Mouse (Mus musculus): Measurements from ENCODE around the gene Chil4. TPM values are rescaled to one million over a fixed set of nuclear protein-coding genes. Genes with fewer than 3 reads are reported as not detected.

Gene Chil4
- polyA plus RNA-seq, 1 experiment from 2014 or later, result not detected

- H3K27me3 ChIP-seq (ENCODE audit: control insufficient read depth, insufficient read depth, low read length), result no peaks in the 10 kb centered on the region
- H3K4me2 ChIP-seq (ENCODE audit: low read length), result no peak within 1 kb of the TSS
- ATAC-seq (ENCODE audit: insufficient number of reproducible peaks, insufficient read depth, low FRiP score, low read depth), result no peak
- H3K4me3 ChIP-seq (ENCODE audit: control insufficient read depth in 1 of 2, insufficient read depth in 1 of 2, low read depth in 1 of 2, low read length in 2 of 2), result no peak within 1 kb of the TSS
- H3K4me1 ChIP-seq (ENCODE audit: control insufficient read depth in 2 of 2, insufficient read depth in 2 of 2, low read length in 2 of 2), result no peaks in the 10 kb centered on the region
- no peaks in the 10 kb centered on the region for H3K36me3 ChIP-seq (ENCODE audit: control insufficient read depth, insufficient read depth, low read length)
- no peak within 1 kb of the TSS for H3K27ac ChIP-seq (replicated peaks in 1 of 2; ENCODE audit: control insufficient read depth in 1 of 2, insufficient read depth in 1 of 2, low read depth in 2 of 2, low read length in 2 of 2)
- 64% methylated on average over 3 of the region's 3 CpGs for WGBS
- no peak within 1 kb of the TSS for H3K9ac ChIP-seq (ENCODE audit: low read length)
- peaks cover 11% of the 10 kb centered on the region for H3K9me3 ChIP-seq (ENCODE audit: control insufficient read depth, low read length)
Measured at GRCm38 (mm10) chr3:106167464-106167863, 51.8 kb downstream of the Chil4 start, which contains the start of gene Chil3. Gene Chil3, minus strand, starts transcription at chr3:106167564.

- ATAC-seq (ENCODE audit: insufficient number of reproducible peaks, insufficient read depth, low FRiP score, low read depth), result no peak
- H3K4me2 ChIP-seq (ENCODE audit: low read length), result no peak overlapping the region
Measured at GRCm38 (mm10) chr3:106154413-106154812, 64.9 kb downstream of the Chil4 start.

More at GRCm38 (mm10) chr3:106154413-106154812, 64.9 kb downstream of the Chil4 start:
- Histone ChIP-seq H3K36me3 (ENCODE audit: control insufficient read depth, insufficient read depth, low read length) (no peaks in the 10 kb centered on the region), H3K27me3 (ENCODE audit: control insufficient read depth, insufficient read depth, low read length) (no peaks in the 10 kb centered on the region), H3K9me3 (ENCODE audit: control insufficient read depth, low read length) (peaks cover 15% of the 10 kb centered on the region), H3K9ac (ENCODE audit: low read length) (no peak overlapping the region), H3K27ac (replicated peaks in 1 of 2; ENCODE audit: control insufficient read depth in 1 of 2, insufficient read depth in 1 of 2, low read depth in 2 of 2, low read length in 2 of 2) (no peak overlapping the region), H3K4me3 (ENCODE audit: control insufficient read depth in 1 of 2, insufficient read depth in 1 of 2, low read depth in 1 of 2, low read length in 2 of 2) (no peak overlapping the region), H3K4me1 (ENCODE audit: control insufficient read depth in 2 of 2, insufficient read depth in 2 of 2, low read length in 2 of 2) (no peaks in the 10 kb centered on the region)
- WGBS, result 72% methylated on average over 2 of the region's 2 CpGs

Other genes starting within 250 kb of the Chil4 start
- 1.2 and 1.8 TPM in 2 replicates for gene Ovgp1, start 245.8 kb downstream of the Chil4 start, polyA plus RNA-seq (2014; fragmentation: Nextera tagmentation; extraction: Ambion mirVana)
- gene Pifo, start 204.9 kb downstream of the Chil4 start, polyA plus RNA-seq (2014; fragmentation: Nextera tagmentation; extraction: Ambion mirVana), result not detected in 2 replicates
- 0.34 TPM in 1 of 2 replicates, not detected in the other for gene Chil5, start 186.7 kb downstream of the Chil4 start, polyA plus RNA-seq (2014; fragmentation: Nextera tagmentation; extraction: Ambion mirVana)
- 0.12 and 0.19 TPM in 2 replicates for gene Chia1, start 106.3 kb downstream of the Chil4 start, polyA plus RNA-seq (2014; fragmentation: Nextera tagmentation; extraction: Ambion mirVana)
- gene Chil3, start 51.9 kb downstream of the Chil4 start, polyA plus RNA-seq (2014; fragmentation: Nextera tagmentation; extraction: Ambion mirVana), result not detected in 2 replicates
- not detected in 2 replicates for gene Chil6, start 186.7 kb upstream of the Chil4 start, polyA plus RNA-seq (2014; fragmentation: Nextera tagmentation; extraction: Ambion mirVana)